Mouse (Mus musculus): ENCODE measurements around the gene Nrm. TPM values are rescaled to one million over a fixed set of nuclear protein-coding genes. Genes with fewer than 3 reads are reported as not detected.

The Nrm gene
- total and polyA plus RNA-seq, 2 experiments from 2014 or later: 11.8 to 12.1 TPM

- WGBS: 42% methylated on average over 7 of the region's 7 CpGs
- Histone ChIP-seq H3K4me3 (ENCODE audit: low read depth, low read length) (no peak overlapping the region), H3K9me3 (ENCODE audit: low read length) (no peaks in the 10 kb centered on the region), H3K36me3 (ENCODE audit: insufficient read depth, low read length) (no peaks in the 10 kb centered on the region), H3K4me1 (ENCODE audit: insufficient read depth, low read length) (no peaks in the 10 kb centered on the region), H3K4me2 (ENCODE audit: low read depth, low read length, poor library complexity, severe bottlenecking) (no peak overlapping the region), H3K27ac (ENCODE audit: low read depth, low read length) (no peak overlapping the region), H3K9ac (replicated peaks; ENCODE audit: low read length, poor library complexity, severe bottlenecking) (no peak overlapping the region), H3K27me3 (ENCODE audit: insufficient read depth, low read length) (peaks cover 4% of the 10 kb centered on the region)
- TF ChIP-seq CTCF (IDR thresholded peaks at IDR 0.05): no peak
- DNase-seq (ENCODE audit: low spot score) (no peak), ATAC-seq (ENCODE audit: low FRiP score) (no peak)
Observed at GRCm38 (mm10) chr17:35815836-35816235, 45.3 kb upstream of the Nrm start.

DNA sequence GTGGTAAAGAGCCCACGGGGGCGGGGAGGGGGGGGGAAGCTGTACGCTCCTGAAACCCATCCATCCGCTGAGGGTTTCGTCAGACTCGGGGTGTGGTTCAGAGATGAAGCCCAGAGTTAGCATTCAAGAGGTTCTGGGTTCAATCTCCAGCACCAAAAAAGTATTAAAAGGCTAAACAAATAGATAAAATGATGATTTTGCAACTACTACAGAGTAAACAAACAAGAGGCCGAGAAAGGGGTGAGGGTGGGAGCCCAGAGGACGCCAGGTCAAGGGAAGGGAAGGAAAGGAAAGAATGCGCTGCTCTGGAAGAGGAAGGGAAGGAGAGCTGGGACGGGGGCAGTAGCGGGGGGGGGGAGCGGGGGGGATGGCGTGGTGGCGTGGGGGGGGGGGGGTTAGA is 44.4 kb upstream of the Nrm start:
- Histone ChIP-seq H3K36me3 (ENCODE audit: insufficient read depth, low read length) (no peaks in the 10 kb centered on the region), H3K4me3 (ENCODE audit: low read depth, low read length) (no peak overlapping the region), H3K4me1 (ENCODE audit: insufficient read depth, low read length) (no peaks in the 10 kb centered on the region; the same call in 1 of the 2 replicates), H3K27ac (ENCODE audit: low read depth, low read length) (no peak overlapping the region), H3K4me2 (ENCODE audit: low read depth, low read length, poor library complexity, severe bottlenecking) (no peak overlapping the region), H3K9ac (replicated peaks; ENCODE audit: low read length, poor library complexity, severe bottlenecking) (no peak overlapping the region), H3K9me3 (ENCODE audit: low read length) (no peaks in the 10 kb centered on the region), H3K27me3 (ENCODE audit: insufficient read depth, low read length) (peaks cover 7% of the 10 kb centered on the region)
- no peak for TF ChIP-seq CTCF (IDR thresholded peaks at IDR 0.05)
- ATAC-seq (ENCODE audit: low FRiP score) (no peak), DNase-seq (ENCODE audit: low spot score) (no peak)
- WGBS: 54% methylated on average over 8 of the region's 14 CpGs

GRCm38 (mm10) chr17:35817226-35817625 is 43.9 kb upstream of the Nrm start:
- Histone ChIP-seq H3K36me3 (ENCODE audit: insufficient read depth, low read length) (no peaks in the 10 kb centered on the region), H3K27ac (ENCODE audit: low read depth, low read length) (no peak overlapping the region), H3K27me3 (ENCODE audit: insufficient read depth, low read length) (peaks cover 7% of the 10 kb centered on the region), H3K4me2 (ENCODE audit: low read depth, low read length, poor library complexity, severe bottlenecking) (no peak overlapping the region), H3K4me3 (ENCODE audit: low read depth, low read length) (no peak overlapping the region), H3K4me1 (ENCODE audit: insufficient read depth, low read length) (no peaks in the 10 kb centered on the region; the same call in 1 of the 2 replicates), H3K9ac (replicated peaks; ENCODE audit: low read length, poor library complexity, severe bottlenecking) (no peak overlapping the region), H3K9me3 (ENCODE audit: low read length) (no peaks in the 10 kb centered on the region)
- 60% methylated on average over 10 of the region's 10 CpGs for WGBS
- ATAC-seq (ENCODE audit: low FRiP score): no peak
- DNase-seq (ENCODE audit: low spot score): no peak
- no peak for TF ChIP-seq CTCF (IDR thresholded peaks at IDR 0.05)

- peaks cover 7% of the 10 kb centered on the region for H3K27me3 ChIP-seq (ENCODE audit: insufficient read depth, low read length)
- TF ChIP-seq CTCF (IDR thresholded peaks at IDR 0.05): no peak
Observed at GRCm38 (mm10) chr17:35820111-35820510, 41.0 kb upstream of the Nrm start.

GRCm38 (mm10) chr17:35821439-35822430 is 39.4 kb upstream of the Nrm start, which contains the start of gene Ier3:
Ier3 (plus strand) TSS chr17:35821684.
- Histone ChIP-seq H3K36me3 (ENCODE audit: insufficient read depth, low read length) (peaks cover 8% of the 10 kb centered on the region), H3K9ac (replicated peaks; ENCODE audit: low read length, poor library complexity, severe bottlenecking) (peak within 1 kb of the TSS; percentile 86), H3K4me1 (ENCODE audit: insufficient read depth, low read length) (peaks cover 5% of the 10 kb centered on the region; the same call in 1 of the 2 replicates), H3K4me2 (ENCODE audit: low read depth, low read length, poor library complexity, severe bottlenecking) (peak within 1 kb of the TSS; percentile 72), H3K27ac (ENCODE audit: low read depth, low read length) (peak within 1 kb of the TSS; percentile 85), H3K4me3 (ENCODE audit: low read depth, low read length) (peak within 1 kb of the TSS; percentile 75), H3K27me3 (ENCODE audit: insufficient read depth, low read length) (peaks cover 7% of the 10 kb centered on the region), H3K9me3 (ENCODE audit: low read length) (no peaks in the 10 kb centered on the region)
- ATAC-seq (ENCODE audit: low FRiP score) (no peak), DNase-seq (ENCODE audit: low spot score) (peak; percentile 72)
- under 1% methylated on average over 62 of the region's 62 CpGs for WGBS
- no peak for TF ChIP-seq CTCF (IDR thresholded peaks at IDR 0.05)

More at GRCm38 (mm10) chr17:35820111-35820510, 41.0 kb upstream of the Nrm start:
- Histone ChIP-seq H3K9me3 (ENCODE audit: low read length) (no peaks in the 10 kb centered on the region), H3K4me3 (ENCODE audit: low read depth, low read length) (no peak overlapping the region), H3K4me1 (ENCODE audit: insufficient read depth, low read length) (peaks cover 5% of the 10 kb centered on the region; the same call in 1 of the 2 replicates), H3K9ac (replicated peaks; ENCODE audit: low read length, poor library complexity, severe bottlenecking) (no peak overlapping the region), H3K36me3 (ENCODE audit: insufficient read depth, low read length) (peaks cover 3% of the 10 kb centered on the region; the same call in 1 of the 2 replicates), H3K4me2 (ENCODE audit: low read depth, low read length, poor library complexity, severe bottlenecking) (no peak overlapping the region), H3K27ac (ENCODE audit: low read depth, low read length) (no peak overlapping the region)
- ATAC-seq (ENCODE audit: low FRiP score) (no peak), DNase-seq (ENCODE audit: low spot score) (no peak)
- 86% methylated on average over 5 of the region's 5 CpGs for WGBS

DNA sequence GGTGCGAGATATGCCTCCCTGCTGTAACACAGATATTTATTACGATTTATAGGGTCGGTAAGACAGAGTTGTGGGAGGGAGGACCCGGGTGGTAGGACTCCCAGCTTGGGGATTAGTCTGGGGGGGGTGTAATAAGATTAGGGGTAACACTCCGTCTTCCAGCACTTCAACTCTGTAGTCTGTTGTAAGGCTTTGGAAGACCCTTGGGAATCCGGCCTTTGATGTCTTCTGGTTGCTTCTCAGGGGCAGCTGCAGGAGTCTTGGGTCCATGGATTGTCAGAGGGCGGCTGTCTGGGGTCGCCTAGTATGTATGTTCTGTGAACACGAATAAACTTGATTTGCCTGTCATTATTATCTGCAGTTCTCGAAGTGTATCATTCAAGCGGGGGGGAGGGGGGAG is 38.6 kb upstream of the Nrm start:
- no peak for TF ChIP-seq CTCF (IDR thresholded peaks at IDR 0.05)
- peaks cover 7% of the 10 kb centered on the region for H3K27me3 ChIP-seq (ENCODE audit: insufficient read depth, low read length)
- H3K4me3 ChIP-seq (ENCODE audit: low read depth, low read length): peak overlapping the region; percentile 75
- ATAC-seq (ENCODE audit: low FRiP score): 0 out of 2 replicates have a peak, but pooled peaks have one; percentile 4
- peak overlapping the region; percentile 72 for H3K4me2 ChIP-seq (ENCODE audit: low read depth, low read length, poor library complexity, severe bottlenecking)
- DNase-seq (ENCODE audit: low spot score): no peak
- H3K36me3 ChIP-seq (ENCODE audit: insufficient read depth, low read length): peaks cover 13% of the 10 kb centered on the region
- peak overlapping the region; percentile 85 for H3K27ac ChIP-seq (ENCODE audit: low read depth, low read length)
- peak overlapping the region; percentile 86 for H3K9ac ChIP-seq (replicated peaks; ENCODE audit: low read length, poor library complexity, severe bottlenecking)
- 3% methylated on average over 11 of the region's 11 CpGs for WGBS
- peaks cover 5% of the 10 kb centered on the region; the same call in 1 of the 2 replicates for H3K4me1 ChIP-seq (ENCODE audit: insufficient read depth, low read length)
- no peaks in the 10 kb centered on the region for H3K9me3 ChIP-seq (ENCODE audit: low read length)

Data from midbrain, postnatal 0 days (tissue).